Mouse (Mus musculus) midbrain, embryonic 14.5 days (tissue): ENCODE measurements around the gene Spef1. TPM values are rescaled to one million over a fixed set of nuclear protein-coding genes. Genes with fewer than 3 reads are reported as not detected.

ENCODE experiments used
- ATAC-seq: fragments of 200-750 bp; cut with Nextera tagmentation; 2 replicates; pipeline ENCODE4 v1.8.0; 2017; ENCODE audit warnings: moderate number of reproducible peaks, moderate library complexity; ENCODE audit not compliant: low FRiP score, low TSS enrichment
- DNase-seq: peaks from one replicate; pipeline ENCODE4 v3.0.0-alpha.2; 2015
- H3K27ac ChIP-seq: fragments of 300-500 bp; sonication (generic); replicated peaks from 2 replicates; pipeline ENCODE4 v1.5.1; 2014; ENCODE audit warnings: mild to moderate bottlenecking, low read depth, low read length, moderate library complexity
- H3K27me3 ChIP-seq: fragments of 300-500 bp; sonication (generic); 2 replicates; pipeline ENCODE4 v1.6.1; 2014; ENCODE audit warnings: low read length, control low read depth, mixed read lengths; ENCODE audit not compliant: control insufficient read depth, insufficient read depth
- H3K36me3 ChIP-seq: fragments of 300-500 bp; sonication (generic); 2 replicates; pipeline ENCODE4 v1.6.1; 2014; ENCODE audit warnings: low read length, control low read depth; ENCODE audit not compliant: control insufficient read depth, insufficient read depth
- H3K4me1 ChIP-seq: fragments of 300-500 bp; sonication (generic); 2 replicates; pipeline ENCODE4 v1.6.1; 2014; ENCODE audit warnings: mild to moderate bottlenecking, antibody characterized with exemption, low read length, control low read depth; ENCODE audit not compliant: control insufficient read depth, insufficient read depth
- H3K4me2 ChIP-seq: fragments of 300-500 bp; sonication (generic); 2 replicates; pipeline ENCODE4 v1.6.1; 2014; ENCODE audit warnings: mild to moderate bottlenecking, low read length, moderate library complexity
- H3K4me3 ChIP-seq: fragments of 300-500 bp; sonication (generic); replicated peaks from 2 replicates; pipeline ENCODE4 v1.5.1; 2014; ENCODE audit warnings: low read depth, low read length
- H3K9ac ChIP-seq: fragments of 300-500 bp; sonication (generic); replicated peaks from 2 replicates; pipeline ENCODE4 v1.6.1; 2014; ENCODE audit warnings: mild to moderate bottlenecking, low read length, moderate library complexity
- H3K9me3 ChIP-seq: fragments of 300-500 bp; sonication (generic); 2 replicates; pipeline ENCODE4 v1.6.1; 2016; ENCODE audit warnings: low read length, control low read depth, mixed read lengths; ENCODE audit not compliant: control insufficient read depth
- WGBS: fragments of 180-500 bp; shearing (Covaris S2); extraction: QIAGEN DNeasy Blood & Tissue Kit; methylation state at CpG from one replicate; pipeline ENCODE4 v1.1.7; 2014; 5-methylcytosine and 5-hydroxymethylcytosine counted together
- polyA plus RNA-seq: library from polyadenylated mRNA; unstranded; fragments of >200 nt; fragmentation: Nextera tagmentation; extraction: Ambion mirVana; gene quantifications from 2 replicates; pipeline ENCODE4 v1.2.1, GENCODE M21; 2014

The Spef1 gene
- polyA plus RNA-seq, 1 experiment from 2014 or later = 14.1 TPM

- Histone ChIP-seq H3K4me3 (no peak overlapping the region), H3K4me2 (no peak overlapping the region), H3K27me3 (no peaks in the 10 kb centered on the region), H3K36me3 (peaks cover 5% of the 10 kb centered on the region; the same call in 1 of the 2 replicates), H3K27ac (no peak overlapping the region), H3K9ac (no peak overlapping the region), H3K9me3 (no peaks in the 10 kb centered on the region), H3K4me1 (0 out of 2 replicates have a peak, but pooled peaks cover 3% of the 10 kb centered on the region)
- ATAC-seq (no peak), DNase-seq (no peak)
- WGBS = 88% methylated on average over 7 of the region's 7 CpGs
Measured at GRCm38 (mm10) chr2:131138760-131139159, 48.3 kb downstream of the Spef1 start.

GRCm38 (mm10) chr2:131138296-131138695 lies 48.8 kb downstream of the Spef1 start:
- 86% methylated on average over 4 of the region's 4 CpGs for WGBS
- H3K4me2 ChIP-seq = no peak overlapping the region

GRCm38 (mm10) chr2:131135521-131136139 lies 51.5 kb downstream of the Spef1 start:
- no peaks in the 10 kb centered on the region for H3K4me1 ChIP-seq
- H3K9me3 ChIP-seq = no peaks in the 10 kb centered on the region
- H3K9ac ChIP-seq = no peak overlapping the region
- H3K4me3 ChIP-seq = no peak overlapping the region
- DNase-seq (no peak), ATAC-seq (no peak)
- H3K4me2 ChIP-seq = no peak overlapping the region
- H3K27me3 ChIP-seq = no peaks in the 10 kb centered on the region
- H3K27ac ChIP-seq = no peak overlapping the region
- 81% methylated on average over 11 of the region's 11 CpGs for WGBS
- no peaks in the 10 kb centered on the region for H3K36me3 ChIP-seq

More at GRCm38 (mm10) chr2:131138296-131138695, 48.8 kb downstream of the Spef1 start:
- Histone ChIP-seq H3K27ac (no peak overlapping the region), H3K4me3 (no peak overlapping the region), H3K4me1 (0 out of 2 replicates have a peak, but pooled peaks cover 3% of the 10 kb centered on the region), H3K36me3 (0 out of 2 replicates have a peak, but pooled peaks cover under 1% of the 10 kb centered on the region), H3K9me3 (no peaks in the 10 kb centered on the region), H3K27me3 (no peaks in the 10 kb centered on the region), H3K9ac (no peak overlapping the region)
- DNase-seq = no peak
- ATAC-seq = no peak

- H3K4me3 ChIP-seq = no peak overlapping the region
- ATAC-seq (no peak), DNase-seq (no peak)
- no peaks in the 10 kb centered on the region for H3K9me3 ChIP-seq
- H3K4me1 ChIP-seq = no peaks in the 10 kb centered on the region
- no peaks in the 10 kb centered on the region for H3K27me3 ChIP-seq
- WGBS = 89% methylated on average over 8 of the region's 8 CpGs
- H3K4me2 ChIP-seq = no peak overlapping the region
- H3K36me3 ChIP-seq = no peaks in the 10 kb centered on the region
- no peak overlapping the region for H3K27ac ChIP-seq
- no peak overlapping the region for H3K9ac ChIP-seq
Measured at GRCm38 (mm10) chr2:131134826-131135400, 52.2 kb downstream of the Spef1 start.

GRCm38 (mm10) chr2:131134381-131134780 lies 52.7 kb downstream of the Spef1 start:
- Histone ChIP-seq H3K36me3 (no peaks in the 10 kb centered on the region), H3K27ac (no peak overlapping the region), H3K4me3 (no peak overlapping the region), H3K27me3 (no peaks in the 10 kb centered on the region), H3K9me3 (no peaks in the 10 kb centered on the region), H3K4me2 (no peak overlapping the region), H3K4me1 (no peaks in the 10 kb centered on the region), H3K9ac (no peak overlapping the region)
- ATAC-seq (no peak), DNase-seq (no peak)
- WGBS = 75% methylated on average over 1 of the region's 1 CpGs

GRCm38 (mm10) chr2:131132930-131133547 lies 54.0 kb downstream of the Spef1 start, which contains the start of gene Gm11037:
Gene Gm11037, plus strand, starts transcription at chr2:131133497.
- H3K4me1 ChIP-seq = no peaks in the 10 kb centered on the region
- no peak within 1 kb of the TSS for H3K27ac ChIP-seq
- ATAC-seq (no peak), DNase-seq (no peak)
- no peaks in the 10 kb centered on the region for H3K27me3 ChIP-seq
- no peak within 1 kb of the TSS for H3K9ac ChIP-seq
- H3K36me3 ChIP-seq = no peaks in the 10 kb centered on the region
- H3K4me2 ChIP-seq = no peak within 1 kb of the TSS
- no peaks in the 10 kb centered on the region for H3K9me3 ChIP-seq
- H3K4me3 ChIP-seq = no peak within 1 kb of the TSS
- 83% methylated on average over 9 of the region's 9 CpGs for WGBS

- WGBS = 89% methylated on average over 10 of the region's 10 CpGs
- H3K9me3 ChIP-seq = no peaks in the 10 kb centered on the region
- H3K27ac ChIP-seq = no peak overlapping the region
- DNase-seq (no peak), ATAC-seq (no peak)
- no peak overlapping the region for H3K9ac ChIP-seq
- peaks cover 5% of the 10 kb centered on the region for H3K4me1 ChIP-seq
- H3K27me3 ChIP-seq = no peaks in the 10 kb centered on the region
- H3K36me3 ChIP-seq = no peaks in the 10 kb centered on the region
- H3K4me2 ChIP-seq = no peak overlapping the region
- no peak overlapping the region for H3K4me3 ChIP-seq
Measured at GRCm38 (mm10) chr2:131132111-131132888, 54.8 kb downstream of the Spef1 start.

- Histone ChIP-seq H3K4me2 (no peak overlapping the region), H3K27me3 (no peaks in the 10 kb centered on the region), H3K4me1 (peaks cover 10% of the 10 kb centered on the region), H3K27ac (no peak overlapping the region), H3K9me3 (no peaks in the 10 kb centered on the region), H3K9ac (no peak overlapping the region), H3K4me3 (no peak overlapping the region), H3K36me3 (no peaks in the 10 kb centered on the region)
- DNase-seq = no peak
- WGBS = 86% methylated on average over 2 of the region's 2 CpGs
- no peak for ATAC-seq
Measured at GRCm38 (mm10) chr2:131130849-131131248, 56.2 kb downstream of the Spef1 start.
